Mouse (Mus musculus): ENCODE data around the gene Cenpv. TPM values are rescaled to one million over a fixed set of nuclear protein-coding genes. Genes with fewer than 3 reads are reported as not detected.

Cenpv gene
- total and polyA plus RNA-seq, 3 experiments = 149 to 2,878 (median 178) TPM

GRCm38 (mm10) chr11:62513311-62513710, 25.8 kb downstream of the Cenpv start:
- no peaks in the 10 kb centered on the region for H3K9me3 ChIP-seq (replicated peaks; ENCODE audit: insufficient read depth, low read length)
- DNase-seq (ENCODE audit: low read depth, low spot score) = no peak

GRCm38 (mm10) chr11:62512529-62513080, 26.5 kb downstream of the Cenpv start:
- Histone ChIP-seq H3K27ac (ENCODE audit: control insufficient read depth, low read depth, low read length) (no peak overlapping the region), H3K36me3 (ENCODE audit: control insufficient read depth in 1 of 2, insufficient read depth in 2 of 2, low read length in 2 of 2) (no peaks in the 10 kb centered on the region), H3K9ac (ENCODE audit: control insufficient read depth, low read depth, low read length, poor library complexity, severe bottlenecking) (no peak overlapping the region), H3K9me3 (replicated peaks; ENCODE audit: insufficient read depth, low read length) (no peaks in the 10 kb centered on the region), H3K4me3 (ENCODE audit: control insufficient read depth in 1 of 2, insufficient read depth in 1 of 2, low read depth in 2 of 2, low read length in 2 of 2) (no peak overlapping the region), H3K79me2 (ENCODE audit: control insufficient read depth, insufficient read depth, low read length, poor library complexity) (no peaks in the 10 kb centered on the region), H3K4me1 (ENCODE audit: control insufficient read depth in 1 of 2, insufficient read depth in 2 of 2, low read length in 2 of 2) (no peaks in the 10 kb centered on the region), H3K27me3 (ENCODE audit: control insufficient read depth in 1 of 2, insufficient read depth in 2 of 2, low read length in 2 of 2) (no peaks in the 10 kb centered on the region)
- TF ChIP-seq POLR2AphosphoS5 (IDR thresholded peaks at IDR 0.05; ENCODE audit: borderline replicate concordance, low read depth, low read length) (no peak), MYB (IDR thresholded peaks at IDR 0.05; ENCODE audit: low read depth, low read length) (no peak), SMC3 (IDR thresholded peaks at IDR 0.05; ENCODE audit: low read depth, low read length) (no peak), RCOR1 (IDR thresholded peaks at IDR 0.05; ENCODE audit: low read depth, low read length) (no peak), MYC (IDR thresholded peaks at IDR 0.05; ENCODE audit: low read depth, low read length) (no peak), MXI1 (IDR thresholded peaks at IDR 0.05; ENCODE audit: low read depth, low read length) (no peak), CHD2 (IDR thresholded peaks at IDR 0.05; ENCODE audit: low read length) (no peak), USF2 (IDR thresholded peaks at IDR 0.05; ENCODE audit: borderline replicate concordance in 1 of 2, insufficient read depth in 1 of 2, low read depth in 1 of 2, low read length in 2 of 2) (no peak), E2F4 (IDR thresholded peaks at IDR 0.05; ENCODE audit: borderline replicate concordance, low read depth, low read length) (no peak), BHLHE40 (IDR thresholded peaks at IDR 0.05; ENCODE audit: borderline replicate concordance, low read depth, low read length) (no peak), ELF1 (IDR thresholded peaks at IDR 0.05; ENCODE audit: low read depth, low read length) (no peak), USF1 (IDR thresholded peaks at IDR 0.05; ENCODE audit: low read depth, low read length) (no peak)
- DNase-seq (ENCODE audit: low read depth, low spot score) = no peak

More at GRCm38 (mm10) chr11:62513311-62513710, 25.8 kb downstream of the Cenpv start:
- Histone ChIP-seq H3K79me2 (ENCODE audit: control insufficient read depth, insufficient read depth, low read length, poor library complexity) (no peaks in the 10 kb centered on the region), H3K27me3 (ENCODE audit: control insufficient read depth in 1 of 2, insufficient read depth in 2 of 2, low read length in 2 of 2) (no peaks in the 10 kb centered on the region), H3K4me1 (ENCODE audit: control insufficient read depth in 1 of 2, insufficient read depth in 2 of 2, low read length in 2 of 2) (no peaks in the 10 kb centered on the region), H3K4me3 (ENCODE audit: control insufficient read depth in 1 of 2, insufficient read depth in 1 of 2, low read depth in 2 of 2, low read length in 2 of 2) (no peak overlapping the region), H3K36me3 (ENCODE audit: control insufficient read depth in 1 of 2, insufficient read depth in 2 of 2, low read length in 2 of 2) (no peaks in the 10 kb centered on the region), H3K27ac (ENCODE audit: control insufficient read depth, low read depth, low read length) (no peak overlapping the region), H3K9ac (ENCODE audit: control insufficient read depth, low read depth, low read length, poor library complexity, severe bottlenecking) (no peak overlapping the region)
- TF ChIP-seq MYC (IDR thresholded peaks at IDR 0.05; ENCODE audit: low read depth, low read length) = no peak
- no peak for TF ChIP-seq USF2 (IDR thresholded peaks at IDR 0.05; ENCODE audit: borderline replicate concordance in 1 of 2, insufficient read depth in 1 of 2, low read depth in 1 of 2, low read length in 2 of 2)
- TF ChIP-seq TCF12 (IDR thresholded peaks at IDR 0.05; ENCODE audit: low read depth, low read length) = no peak
- TF ChIP-seq TAL1 (IDR thresholded peaks at IDR 0.05; ENCODE audit: low read length) = no peak
- no peak for TF ChIP-seq NRF1 (IDR thresholded peaks at IDR 0.05; ENCODE audit: insufficient read depth, low read depth, low read length, poor library complexity, severe bottlenecking)
- TF ChIP-seq SIN3A (IDR thresholded peaks at IDR 0.05; ENCODE audit: low read length) = no peak
- no peak for TF ChIP-seq ETS1 (IDR thresholded peaks at IDR 0.05; ENCODE audit: low read depth, low read length)
- TF ChIP-seq POLR2AphosphoS2 (IDR thresholded peaks at IDR 0.05; ENCODE audit: low read length) = no peak
- TF ChIP-seq MAX (IDR thresholded peaks at IDR 0.05; ENCODE audit: low read length) = no peak
- TF ChIP-seq JUND (IDR thresholded peaks at IDR 0.05; ENCODE audit: low read depth, low read length) = no peak
- no peak for TF ChIP-seq GABPA (IDR thresholded peaks at IDR 0.05; ENCODE audit: low read depth, low read length)
- TF ChIP-seq USF1 (IDR thresholded peaks at IDR 0.05; ENCODE audit: low read depth, low read length) = no peak
- TF ChIP-seq POLR2AphosphoS5 (IDR thresholded peaks at IDR 0.05; ENCODE audit: borderline replicate concordance, low read depth, low read length) = no peak
- TF ChIP-seq MAZ (IDR thresholded peaks at IDR 0.05; ENCODE audit: low read depth, low read length) = no peak
- TF ChIP-seq GATA1 (IDR thresholded peaks at IDR 0.05; ENCODE audit: low read depth, low read length) = no peak
- no peak for TF ChIP-seq RAD21 (IDR thresholded peaks at IDR 0.05; ENCODE audit: low read depth, low read length)
- no peak for TF ChIP-seq ZNF384 (IDR thresholded peaks at IDR 0.05; ENCODE audit: low read depth, low read length)
- no peak for TF ChIP-seq MAFK (IDR thresholded peaks at IDR 0.05; ENCODE audit: borderline replicate concordance, low read depth, low read length)

All from MEL (cell line).